In genomic region chr8:94178857-94179712, GRCm38 (mm10) we compare ENCODE assay signal across 8 mouse cellular contexts. TPM values are rescaled to one million over a fixed set of nuclear protein-coding genes. Genes with fewer than 3 reads are reported as not detected.
A peak's percentile ranks its signal among the peaks of the same experiment; 100 is the strongest.
DNase-seq lines count a peak whose midpoint lies in the region; ATAC-seq lines count a peak whose summit lies in the region.

Gene Mt1 (plus strand): TSS chr8:94179082.

- ATAC-seq in activated CD4-positive, CD25-positive, alpha-beta regulatory T cell, adult 4 months: peak; percentile 52
- peak; percentile 84 for ATAC-seq in hindbrain, embryonic 13.5 days (ENCODE audit: low FRiP score)

- H3K4me2 ChIP-seq in hindbrain, embryonic 13.5 days: peak within 1 kb of the TSS; percentile 86

- H3K4me1 ChIP-seq in hindbrain, embryonic 13.5 days (replicated peaks): peaks cover 25% of the 10 kb centered on the region

- peaks cover 98% of the 10 kb centered on the region for H3K27me3 ChIP-seq in hindbrain, embryonic 13.5 days

- H3K4me3 ChIP-seq in hindbrain, embryonic 13.5 days: peak within 1 kb of the TSS; percentile 45

- 0% methylated on average over 50 of the region's 50 CpGs for WGBS in hindbrain, embryonic 13.5 days

- no peaks in the 10 kb centered on the region for H3K36me3 ChIP-seq in hindbrain, embryonic 13.5 days

- peak; percentile 83 to 87 for DNase-seq in cerebellum, postnatal 25 days
- DNase-seq in frontal cortex, postnatal 25 days (ENCODE audit: low spot score in 2 of 2): peak; percentile 74 to 79
- DNase-seq in layer of hippocampus, postnatal 25 days (ENCODE audit: extremely low spot score in 1 of 2, low spot score in 1 of 2): peak; percentile 70 to 74
- peak; percentile 83 for DNase-seq in lung, postnatal 14 days
- peak; percentile 71 for DNase-seq in retina, embryonic 14.5 days (ENCODE audit: low spot score)
- DNase-seq in urinary bladder, postnatal 36 days (ENCODE audit: low spot score in 2 of 2): peak; percentile 81 to 95

- no peaks in the 10 kb centered on the region for H3K9me3 ChIP-seq in hindbrain, embryonic 13.5 days

- H3K9ac ChIP-seq in hindbrain, embryonic 13.5 days: peak within 1 kb of the TSS; percentile 57; the same call in 1 of the 2 replicates

- no peak within 1 kb of the TSS for H3K27ac ChIP-seq in hindbrain, embryonic 13.5 days

RNA-seq across cellular contexts. Expression of gene Mt1, which starts in this region (rescaled TPM):
- polyA plus RNA-seq in activated CD4-positive, CD25-positive, alpha-beta regulatory T cell, adult 4 months (2017; shearing (Covaris generic)): 1 to 10 TPM; 3.0 to 4.2 TPM
- polyA plus RNA-seq in hindbrain, embryonic 13.5 days (2015; fragmentation: Nextera tagmentation; extraction: Ambion mirVana): 35.8 and 38.6 TPM in 2 replicates
- 100 to 1,000 TPM; 584 to 804 TPM for total RNA-seq in layer of hippocampus, postnatal 25 days (2021)
